Mouse (Mus musculus): ENCODE results near the gene P2rx1. TPM values are rescaled to one million over a fixed set of nuclear protein-coding genes. Genes with fewer than 3 reads are reported as not detected.

P2rx1 gene
- polyA plus RNA-seq, 1 experiment = 542 TPM

Other genes starting within 250 kb of the P2rx1 start
- gene Cyb5d2, start 203.0 kb upstream of the P2rx1 start, polyA plus RNA-seq (2012; rRNA removed) = 7.6 and 9.6 TPM in 2 replicates
- 18.3 and 24.1 TPM in 2 replicates for gene Zzef1, start 202.9 kb upstream of the P2rx1 start, polyA plus RNA-seq (2012; rRNA removed)
- 24.7 and 35.1 TPM in 2 replicates for gene Atp2a3, start 37.9 kb upstream of the P2rx1 start, polyA plus RNA-seq (2012; rRNA removed)
- 69.6 and 83.9 TPM in 2 replicates for gene Camkk1, start 19.9 kb downstream of the P2rx1 start, polyA plus RNA-seq (2012; rRNA removed)
- gene Ncbp3, start 48.7 kb downstream of the P2rx1 start, polyA plus RNA-seq (2012; rRNA removed) = 3.7 and 4.6 TPM in 2 replicates
- 0.50 and 0.58 TPM in 2 replicates for gene Itgae, start 91.5 kb downstream of the P2rx1 start, polyA plus RNA-seq (2012; rRNA removed)
- 0.41 and 0.58 TPM in 2 replicates for gene Haspin, start 139.2 kb downstream of the P2rx1 start, polyA plus RNA-seq (2012; rRNA removed)
- 3.1 TPM in 2 replicates for gene P2rx5, start 161.3 kb downstream of the P2rx1 start, polyA plus RNA-seq (2012; rRNA removed)
- gene Emc6, start 177.9 kb downstream of the P2rx1 start, polyA plus RNA-seq (2012; rRNA removed) = 49.0 and 62.3 TPM in 2 replicates
- gene Tax1bp3, start 178.0 kb downstream of the P2rx1 start, polyA plus RNA-seq (2012; rRNA removed) = 101 and 131 TPM in 2 replicates
- 32.5 and 37.5 TPM in 2 replicates for gene Ctns, start 199.9 kb downstream of the P2rx1 start, polyA plus RNA-seq (2012; rRNA removed)
- 11.5 and 12.7 TPM in 2 replicates for gene Shpk, start 200.4 kb downstream of the P2rx1 start, polyA plus RNA-seq (2012; rRNA removed)
- 0.37 and 0.38 TPM in 2 replicates for gene Trpv1, start 235.2 kb downstream of the P2rx1 start, polyA plus RNA-seq (2012; rRNA removed)